Mouse (Mus musculus): ENCODE data around the gene Arhgap6.

GRCm38 (mm10) chrX:168903557-168903956 is 108.7 kb downstream of the Arhgap6 start:
- TF ChIP-seq GATA1 (IDR thresholded peaks at IDR 0.05; ENCODE audit: borderline replicate concordance, low read length) (no peak), FLI1 (IDR thresholded peaks at IDR 0.05; ENCODE audit: low read length) (no peak)
